Mouse (Mus musculus): ENCODE data around the gene Guca2b.

Gene Guca2b

DNA sequence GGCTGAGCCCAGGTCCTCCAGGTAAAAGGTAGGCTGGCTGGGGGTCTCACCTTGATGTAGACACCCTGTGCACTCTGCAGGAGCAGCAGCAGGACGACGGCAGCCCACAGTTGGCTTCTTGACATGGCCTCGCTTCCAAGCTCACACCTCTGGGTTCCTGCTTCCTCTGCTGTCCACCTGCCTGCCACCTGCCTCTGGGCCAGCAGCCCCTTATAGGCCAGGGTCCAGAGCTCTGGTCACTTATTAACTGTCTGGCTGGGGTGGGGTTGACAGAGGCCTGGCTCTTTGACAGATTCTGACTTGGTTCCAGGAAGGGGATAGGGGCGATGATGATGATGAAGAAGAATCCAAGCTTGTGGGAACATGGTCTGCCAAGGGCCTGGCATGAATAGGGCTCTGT is at the start of gene Guca2b:
TSS of gene Guca2b (minus strand) at position 224 of the 400 bp plus-strand sequence.
- DNase-seq (ENCODE audit: low read depth in 1 of 2, low spot score in 2 of 2), result no peak

DNA sequence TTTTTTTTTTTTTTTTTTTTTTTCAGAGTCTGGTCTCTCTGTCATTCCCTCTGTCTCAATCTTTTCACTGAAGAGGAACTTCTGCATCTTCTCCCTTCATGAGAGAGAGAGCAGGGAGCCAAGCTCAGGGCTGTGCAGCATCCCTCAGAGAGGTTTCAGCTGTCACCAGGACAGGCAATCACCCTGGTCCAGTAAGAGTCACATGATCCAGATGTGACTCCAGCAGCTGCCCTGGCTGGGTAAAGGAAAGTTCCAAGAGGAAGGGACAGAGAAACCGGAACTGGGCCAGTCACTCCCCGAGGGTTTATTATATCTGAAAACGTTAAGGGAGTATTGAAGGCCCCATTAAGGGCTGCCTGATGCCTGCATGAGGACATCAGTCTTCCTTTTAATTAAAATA is 49.0 kb upstream of the Guca2b start:
- DNase-seq (ENCODE audit: low read depth in 1 of 2, low spot score in 2 of 2), result no peak

DNA sequence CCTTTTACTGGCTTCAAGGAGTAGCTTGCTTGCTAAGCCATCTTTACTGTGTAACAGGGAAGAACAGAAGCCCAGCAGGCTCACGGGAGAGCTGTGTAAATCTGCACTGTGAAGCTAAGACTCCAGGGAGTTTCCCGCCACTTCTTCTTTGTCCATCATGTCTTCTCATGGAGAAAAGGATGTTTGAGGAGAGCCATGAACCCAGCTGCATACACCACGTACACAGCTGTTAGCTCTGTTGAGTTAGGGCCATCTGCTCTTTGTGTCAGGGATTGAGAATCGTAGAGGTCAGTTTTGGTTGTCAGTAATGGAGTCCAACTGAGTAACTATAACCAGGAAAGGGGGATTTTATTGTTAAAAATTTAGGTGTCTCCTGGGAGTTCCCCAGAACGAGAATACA is 48.6 kb upstream of the Guca2b start:
- no peak for DNase-seq (ENCODE audit: low read depth in 1 of 2, low spot score in 2 of 2)

DNA sequence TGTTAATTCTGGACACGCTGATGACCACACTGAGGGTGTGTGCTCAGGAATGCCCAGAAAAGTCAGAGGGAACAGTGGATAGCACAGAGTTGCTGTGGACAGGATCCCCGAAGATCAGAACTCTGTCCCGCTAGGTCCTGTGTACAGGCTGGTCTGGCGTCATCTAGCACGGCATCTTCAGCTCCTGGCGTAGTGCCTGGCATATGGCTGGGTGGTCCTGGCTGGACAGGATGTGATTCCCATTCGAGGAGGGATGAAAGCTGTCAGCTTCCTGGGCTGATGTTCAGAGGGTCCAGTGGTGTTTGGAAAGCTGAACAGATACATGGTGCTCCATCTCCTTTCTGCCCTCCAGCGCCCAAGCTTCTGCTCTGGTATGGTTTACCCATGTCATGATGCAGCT is 45.2 kb upstream of the Guca2b start:
- DNase-seq (ENCODE audit: low read depth in 1 of 2, low spot score in 2 of 2), result no peak

DNA sequence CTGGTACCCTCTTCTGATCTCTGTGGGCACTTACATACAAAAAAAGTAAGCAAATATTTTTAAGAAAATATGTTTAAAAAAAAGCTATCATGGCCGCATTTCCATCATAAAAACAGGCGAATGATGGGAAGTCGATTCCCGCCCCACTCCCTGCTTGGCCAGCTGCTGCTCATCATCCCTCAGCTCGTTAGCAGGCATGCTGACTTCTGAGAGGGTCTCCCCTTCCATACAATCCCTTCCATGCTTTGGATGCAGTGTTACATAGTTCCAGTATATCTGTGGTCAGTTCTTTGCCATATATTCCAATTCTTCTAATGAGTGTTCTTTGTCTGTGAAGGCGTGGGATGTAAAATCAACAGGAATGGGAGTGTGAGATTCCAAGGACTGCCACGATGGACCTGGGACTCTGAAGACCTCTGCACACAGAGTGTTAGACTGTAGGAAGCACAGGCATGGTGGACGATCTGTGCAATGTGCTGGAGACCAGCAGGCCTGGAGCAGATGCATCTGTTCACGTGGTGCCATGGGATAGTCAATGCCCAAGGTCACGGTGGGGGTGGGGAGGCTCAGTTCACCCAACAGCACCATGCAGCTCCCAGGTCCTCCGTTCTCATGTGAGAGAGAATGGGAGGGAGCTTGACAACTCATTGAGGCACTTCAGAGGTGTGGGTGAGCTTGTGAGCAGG is 42.7 kb upstream of the Guca2b start:
- no peak for DNase-seq (ENCODE audit: low read depth in 1 of 2, low spot score in 2 of 2)

DNA sequence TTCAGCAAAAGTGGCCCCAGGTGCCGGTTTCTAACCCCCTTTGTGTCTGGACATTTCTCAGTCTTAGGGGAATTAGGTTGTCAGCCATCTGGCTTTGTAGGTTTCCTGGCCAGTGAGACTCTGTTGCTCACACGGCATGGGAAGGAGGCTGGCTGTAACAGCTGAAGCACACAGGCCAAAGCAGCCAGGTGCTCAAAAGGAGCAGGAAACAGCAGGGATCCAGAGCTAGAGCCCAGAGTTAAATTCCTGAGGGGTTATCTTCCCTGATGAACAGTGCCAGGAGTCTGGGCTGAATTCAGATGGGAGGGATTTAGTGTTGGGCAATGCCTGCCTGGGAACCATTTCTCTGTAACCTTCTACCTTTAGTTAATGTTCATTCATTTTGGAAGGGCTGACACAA is 39.6 kb upstream of the Guca2b start:
- DNase-seq (ENCODE audit: low read depth in 1 of 2, low spot score in 2 of 2), result no peak

DNA sequence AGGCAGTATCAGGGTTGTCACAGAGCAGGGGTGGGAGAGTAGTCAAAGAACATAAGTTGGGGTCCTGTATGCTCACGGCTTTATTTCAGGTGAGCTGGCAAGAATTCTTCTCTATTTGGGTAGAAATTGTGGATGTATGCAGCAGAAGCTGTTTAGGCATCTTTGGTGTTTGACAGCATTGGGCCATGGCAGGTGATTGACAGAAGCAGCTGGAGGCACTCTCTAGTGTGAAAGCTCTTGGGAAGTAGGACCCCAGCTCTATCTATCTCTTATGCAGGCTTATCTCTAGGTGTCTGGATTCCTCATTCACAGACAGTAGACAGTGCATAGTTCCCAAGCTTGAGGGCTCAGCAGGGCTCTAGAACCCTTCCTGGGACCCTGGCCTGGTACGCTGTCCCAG is 27.0 kb upstream of the Guca2b start:
- no peak for DNase-seq (ENCODE audit: low read depth in 1 of 2, low spot score in 2 of 2)

DNA sequence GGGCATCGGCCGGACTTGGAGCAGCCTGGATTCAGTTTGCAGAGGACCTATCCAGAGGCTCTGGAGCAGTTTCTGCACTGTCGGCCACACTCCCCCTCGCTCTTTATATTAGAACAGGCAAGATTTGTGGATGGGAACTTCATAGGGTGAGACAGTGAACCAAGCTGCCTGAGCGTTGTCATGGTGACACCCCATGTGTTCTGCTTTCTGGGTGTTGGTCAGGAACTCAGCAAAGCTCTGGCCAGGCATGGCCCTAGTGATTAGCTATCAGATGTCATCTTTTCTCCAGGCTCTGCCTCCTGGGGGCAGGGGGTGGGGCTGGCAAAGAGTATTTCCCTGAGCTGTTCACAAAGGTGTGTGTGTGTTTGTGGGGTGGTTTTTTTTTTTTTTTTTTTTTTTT is 23.8 kb upstream of the Guca2b start:
- DNase-seq (ENCODE audit: low read depth in 1 of 2, low spot score in 2 of 2), result no peak

DNA sequence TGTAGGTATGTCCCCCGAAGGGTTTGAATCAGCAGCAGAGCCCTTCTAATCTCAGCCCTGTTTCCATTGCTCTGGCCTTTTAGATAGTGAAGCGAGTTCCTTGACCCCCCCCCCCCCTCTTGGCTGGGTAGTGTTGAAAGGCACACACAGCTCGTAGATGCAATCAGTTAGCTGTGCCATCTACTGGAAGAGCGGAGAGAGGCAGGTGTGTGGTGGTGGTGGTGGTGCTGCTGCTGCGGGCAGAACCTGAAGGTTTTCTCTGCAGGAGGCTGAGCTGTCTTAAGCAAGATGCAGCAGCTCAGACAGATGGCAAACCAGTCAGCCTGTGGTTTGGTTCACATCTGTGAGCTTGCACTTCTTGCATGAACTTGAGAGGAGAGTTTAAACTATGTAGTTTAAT is 13.9 kb upstream of the Guca2b start:
- DNase-seq (ENCODE audit: low read depth in 1 of 2, low spot score in 2 of 2), result no peak

DNA sequence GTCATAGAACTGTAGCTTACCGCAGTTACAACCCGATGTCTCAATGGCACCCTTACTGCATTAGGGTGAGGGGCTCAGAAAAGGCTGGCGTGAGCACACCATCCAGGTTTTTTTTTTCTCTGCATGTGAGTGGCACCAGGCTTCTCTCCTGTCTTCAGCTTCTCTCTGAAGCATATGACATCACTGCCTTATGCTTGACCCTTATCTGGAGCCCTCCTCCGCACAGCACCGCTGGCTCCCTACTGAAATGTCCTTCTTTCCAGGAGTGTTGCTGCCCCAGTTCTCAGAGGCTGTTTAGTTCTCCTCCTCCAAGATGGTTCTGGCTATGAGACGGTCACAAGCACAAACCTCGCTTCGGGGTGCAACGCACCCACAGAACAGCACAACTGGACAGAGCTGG is 12.4 kb upstream of the Guca2b start:
- DNase-seq (ENCODE audit: low read depth in 1 of 2, low spot score in 2 of 2), result no peak

DNA sequence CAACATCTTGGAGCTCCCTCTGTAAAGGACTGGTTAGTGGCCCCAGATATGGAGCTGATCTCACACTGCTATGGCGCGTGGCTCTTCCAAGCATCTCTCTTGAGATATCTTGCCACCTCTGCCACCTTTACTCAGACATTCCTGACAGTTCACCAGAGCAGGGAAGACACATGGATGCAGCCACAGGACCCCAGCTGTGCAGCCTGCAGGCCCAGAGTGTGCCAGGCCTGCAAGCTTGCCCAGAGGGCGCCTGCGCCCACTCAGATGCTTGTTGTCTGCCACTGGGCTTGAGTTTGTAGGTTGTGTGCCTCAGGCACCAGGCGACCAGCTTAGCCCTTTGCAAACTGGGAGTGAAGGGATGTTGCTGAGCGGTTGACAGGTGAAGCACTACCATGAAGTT is 12.0 kb upstream of the Guca2b start:
- no peak for DNase-seq (ENCODE audit: low read depth in 1 of 2, low spot score in 2 of 2)

DNA sequence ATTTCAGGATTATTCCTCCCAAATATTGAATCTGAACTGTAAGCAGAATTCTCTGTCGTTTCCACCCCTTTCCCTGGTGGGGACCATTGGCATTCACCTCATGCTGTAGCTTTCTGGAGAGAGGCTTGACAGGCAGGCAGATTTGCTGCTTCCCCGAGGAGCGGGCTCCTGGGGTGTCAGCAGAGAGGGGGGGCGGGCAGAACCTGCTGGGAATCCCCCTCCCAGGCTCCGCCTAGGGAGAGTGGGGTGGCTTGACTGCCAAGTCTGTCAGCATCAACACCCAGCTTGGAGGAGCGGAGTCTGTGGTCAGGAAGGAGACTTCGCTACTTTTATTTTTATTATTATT is 11.4 kb upstream of the Guca2b start:
- no peak for DNase-seq (ENCODE audit: low read depth in 1 of 2, low spot score in 2 of 2)

DNA sequence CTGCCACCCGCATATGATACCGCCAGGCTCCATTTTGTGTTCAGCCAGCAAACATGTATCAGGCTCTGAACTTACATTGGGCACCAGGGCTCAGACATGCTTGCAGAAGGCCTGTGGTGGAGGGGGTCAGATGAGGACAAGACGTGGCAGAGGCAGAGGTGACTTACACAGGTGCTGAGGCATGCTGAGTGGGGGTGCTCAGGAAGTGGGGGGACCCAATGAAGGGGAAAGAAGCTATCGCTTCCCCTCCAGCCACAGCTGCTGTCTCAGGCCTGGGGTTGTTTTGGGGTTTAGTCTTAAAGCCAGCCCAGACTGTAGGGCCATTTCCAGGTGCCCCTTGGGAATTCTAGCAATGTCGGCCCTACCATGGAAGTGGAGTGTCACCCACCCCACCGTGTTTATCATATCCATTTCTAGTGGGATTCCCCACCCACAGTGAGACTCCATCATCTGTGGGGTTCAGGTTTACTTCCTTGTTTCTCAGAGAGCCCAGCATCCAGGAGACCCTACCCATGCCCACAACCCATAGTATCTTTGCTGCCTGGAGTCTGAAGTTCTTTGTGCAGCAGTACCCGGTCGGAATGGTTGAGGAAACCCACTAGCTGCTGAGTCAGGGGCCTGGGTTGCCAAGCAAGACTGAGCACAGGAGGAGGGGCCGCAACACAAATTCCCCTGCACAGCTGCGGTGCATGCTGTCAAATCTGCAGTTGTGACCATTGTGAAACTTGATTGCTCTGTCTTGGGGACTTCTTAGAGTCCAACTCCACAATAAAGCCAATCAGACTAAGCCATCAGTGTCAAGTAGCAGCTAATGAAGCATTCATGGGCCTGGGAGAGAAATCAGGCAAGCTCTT is 10.8 kb upstream of the Guca2b start:
- DNase-seq (ENCODE audit: low read depth in 1 of 2, low spot score in 2 of 2), result no peak

DNA sequence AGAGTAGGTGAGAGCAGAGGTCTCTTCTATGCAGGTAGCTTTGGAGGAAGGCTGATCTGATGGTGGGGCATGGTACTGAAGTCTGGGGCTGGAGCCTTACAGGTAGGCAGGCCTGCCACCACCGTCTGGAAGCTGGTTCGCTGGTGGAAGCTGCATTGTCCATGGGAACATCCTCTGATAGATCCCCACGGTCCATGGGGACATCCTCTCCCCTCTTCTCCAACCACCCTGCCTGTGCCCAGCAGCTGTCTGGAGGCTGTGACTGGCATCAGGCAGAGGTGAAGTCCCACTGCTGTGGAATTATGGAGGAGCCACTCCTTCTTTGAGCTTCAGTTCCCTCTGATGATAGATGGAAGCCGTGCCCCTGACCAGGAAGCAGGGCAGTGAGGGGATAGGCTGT is 9.8 kb upstream of the Guca2b start:
- no peak for DNase-seq (ENCODE audit: low read depth in 1 of 2, low spot score in 2 of 2)

DNA sequence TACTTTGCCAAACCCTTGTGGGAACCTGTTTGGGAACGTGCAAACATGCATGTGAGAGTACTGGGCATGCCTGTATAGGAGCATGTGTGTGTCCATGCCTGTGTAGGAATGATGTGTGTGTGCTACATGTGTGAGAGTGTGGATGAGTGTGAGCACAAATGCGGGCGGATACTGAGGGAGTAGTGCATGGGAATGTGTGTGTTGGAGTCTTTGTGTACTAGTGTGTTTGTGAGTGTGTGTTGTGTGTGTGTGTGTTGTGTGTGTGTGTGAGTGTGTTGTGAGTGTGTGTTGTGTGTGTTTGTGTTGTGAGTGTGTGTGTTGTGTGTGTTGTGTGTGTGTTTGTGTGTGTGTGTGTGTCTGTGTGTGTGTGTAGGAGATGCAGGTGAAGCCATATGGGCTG is 9.4 kb upstream of the Guca2b start:
- no peak for DNase-seq (ENCODE audit: low read depth in 1 of 2, low spot score in 2 of 2)

DNA sequence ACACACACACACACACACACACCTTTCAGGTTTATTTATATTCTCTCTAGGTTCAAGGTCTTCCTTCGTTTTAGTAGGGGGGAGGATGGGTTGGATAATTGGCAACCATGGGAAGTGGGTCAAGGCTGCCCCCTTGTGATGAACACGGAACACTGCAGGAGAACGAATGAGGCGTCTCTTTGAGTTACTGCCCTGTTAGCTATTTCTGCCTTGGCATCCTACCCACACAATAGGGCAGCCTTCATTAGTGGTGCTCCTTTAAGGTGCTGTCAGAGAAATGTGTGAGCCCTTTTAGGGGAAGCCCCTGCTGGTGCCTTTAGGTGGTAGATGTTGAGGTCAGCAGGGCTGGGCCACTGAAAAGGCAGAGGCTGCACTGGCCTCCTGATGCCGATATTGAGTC is 8.7 kb upstream of the Guca2b start:
- no peak for DNase-seq (ENCODE audit: low read depth in 1 of 2, low spot score in 2 of 2)

DNA sequence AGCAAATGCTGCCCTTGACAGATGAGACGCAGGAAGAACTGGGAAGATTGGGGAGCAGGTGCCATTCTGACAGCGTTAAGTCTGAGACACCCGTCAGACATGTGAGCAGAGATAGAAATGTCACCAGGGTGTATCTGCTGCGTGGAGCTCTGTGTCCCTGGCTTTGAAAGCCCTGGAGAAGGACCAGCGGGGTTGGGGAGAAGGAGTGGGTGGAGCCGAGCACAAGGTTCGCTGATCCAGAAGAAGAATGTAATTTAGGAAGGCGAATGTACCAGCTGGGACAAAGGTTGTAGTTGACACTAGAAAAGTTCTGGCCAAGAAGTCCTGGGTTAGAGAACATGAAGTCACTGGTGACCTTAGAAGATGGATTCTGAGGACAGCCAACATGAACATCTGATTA is 7.4 kb upstream of the Guca2b start:
- DNase-seq (ENCODE audit: low read depth in 1 of 2, low spot score in 2 of 2), result no peak

DNA sequence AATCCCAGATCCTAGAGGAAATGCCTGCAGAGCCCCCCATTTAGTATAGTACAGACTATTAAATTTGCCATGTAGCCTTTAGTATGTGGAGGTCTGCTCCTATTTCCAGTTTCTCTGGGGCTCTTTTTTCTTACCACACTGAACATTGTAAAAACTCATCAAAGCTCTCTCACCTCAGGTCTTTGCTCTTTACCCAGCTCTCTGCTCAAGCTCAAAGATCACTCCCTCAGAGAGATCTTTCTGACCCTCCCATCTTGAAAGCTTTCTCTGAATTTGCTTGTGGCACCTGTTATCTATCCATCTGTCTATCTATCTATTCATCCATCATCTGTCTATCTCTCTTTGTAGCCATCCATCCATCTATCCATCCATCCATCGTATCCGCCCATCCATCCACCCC is 6.4 kb upstream of the Guca2b start:
- DNase-seq (ENCODE audit: low read depth in 1 of 2, low spot score in 2 of 2), result no peak

DNA sequence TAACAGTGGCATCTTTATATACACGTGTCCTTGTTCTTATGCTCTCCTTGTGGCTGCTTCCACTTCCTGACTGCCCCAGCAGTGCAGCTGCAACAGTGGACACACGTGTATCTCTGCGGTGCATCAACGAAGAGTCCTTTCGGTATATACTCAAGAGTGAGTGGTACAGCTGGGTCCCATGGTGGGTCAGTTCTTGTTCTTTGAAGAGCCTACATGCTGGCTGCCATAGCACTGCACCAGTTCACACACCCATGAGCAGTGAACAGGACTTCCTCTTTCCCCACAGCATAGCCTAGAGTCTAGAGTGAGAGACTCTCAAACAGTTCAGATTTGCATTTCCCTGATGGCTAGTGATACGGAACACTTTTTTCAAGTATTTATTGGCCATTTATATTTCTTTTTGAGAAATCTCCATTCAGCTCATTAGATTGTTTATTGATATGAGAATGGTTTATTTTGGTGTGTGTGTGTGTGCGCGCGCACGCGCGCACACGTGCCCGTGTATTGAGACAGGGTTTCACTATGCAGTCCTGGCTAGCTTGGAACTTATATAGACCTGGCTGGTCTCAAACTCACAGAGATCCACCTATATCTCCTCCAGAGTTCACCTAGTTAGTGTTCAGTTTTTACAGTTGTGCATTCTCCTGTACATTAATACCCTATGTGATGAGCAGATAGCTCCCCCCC is 4.8 kb upstream of the Guca2b start:
- DNase-seq (ENCODE audit: low read depth in 1 of 2, low spot score in 2 of 2), result no peak

DNA sequence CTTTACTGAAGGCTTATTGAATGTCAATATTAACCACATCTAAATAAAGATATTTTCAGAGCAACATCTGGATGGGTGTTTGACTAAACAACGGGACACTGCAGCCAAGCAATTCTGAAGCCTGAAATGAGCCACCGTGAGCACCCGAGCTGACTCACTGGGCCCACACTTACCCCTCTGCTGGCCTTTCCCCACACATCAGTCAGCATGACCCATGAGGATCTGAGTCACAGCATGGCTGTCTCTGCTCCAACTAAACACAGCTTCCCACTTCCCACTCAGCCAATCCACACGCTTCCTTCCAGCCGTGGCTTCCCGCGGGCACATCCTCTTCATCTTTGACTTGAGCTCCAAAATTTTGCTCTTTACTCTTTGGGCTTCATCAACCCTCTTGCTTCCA is 4.2 kb upstream of the Guca2b start:
- DNase-seq (ENCODE audit: low read depth in 1 of 2, low spot score in 2 of 2), result no peak

DNA sequence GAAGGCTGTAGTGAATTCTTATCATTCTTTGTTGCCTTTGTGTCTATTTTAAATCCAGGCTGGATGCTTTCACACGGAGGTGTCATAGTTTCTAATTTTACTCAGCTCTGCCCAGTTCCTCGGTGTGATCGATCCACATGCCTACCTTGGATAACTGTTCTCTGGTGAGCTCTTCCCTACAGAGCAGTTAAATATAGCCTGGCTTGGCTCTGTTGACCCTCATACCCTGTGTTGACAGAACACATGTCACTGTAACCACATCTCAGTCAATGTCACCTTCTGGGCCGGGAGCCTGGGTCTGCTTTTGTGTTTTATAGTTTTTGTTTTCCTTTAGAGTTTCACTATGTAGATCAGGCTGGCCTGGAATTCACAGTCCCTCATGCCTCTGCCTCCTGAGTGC is 3.4 kb upstream of the Guca2b start:
- DNase-seq (ENCODE audit: low read depth in 1 of 2, low spot score in 2 of 2), result no peak

DNA sequence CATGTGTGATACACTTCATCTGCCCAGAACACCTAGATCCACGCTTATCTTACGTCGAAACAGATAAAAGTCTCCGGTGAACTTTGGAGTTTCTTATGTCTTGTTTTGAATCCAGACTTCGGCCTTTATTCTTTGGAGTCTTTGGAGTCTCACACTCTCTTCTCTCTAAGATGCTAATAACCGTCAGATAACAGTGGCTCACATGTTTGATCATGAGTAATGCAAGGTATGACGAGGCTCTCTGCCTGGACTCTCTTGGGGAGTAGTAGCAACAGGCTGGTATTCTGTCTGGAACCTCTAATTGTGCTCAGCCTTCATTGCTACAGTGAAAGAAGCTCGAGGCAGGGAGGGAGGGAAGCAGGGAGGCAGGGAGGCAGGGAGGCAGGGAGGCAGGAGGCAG is 1.3 kb upstream of the Guca2b start:
- no peak for DNase-seq (ENCODE audit: low read depth in 1 of 2, low spot score in 2 of 2)
